Mouse (Mus musculus) T-cell, adult 2 months (primary cell): Measurements from ENCODE around the gene Pcp4l1.

Source experiments
- DNase-seq: peaks from one replicate; pipeline ENCODE4 v3.0.0; 2022; ENCODE audit warnings: low spot score

The Pcp4l1 gene

DNA sequence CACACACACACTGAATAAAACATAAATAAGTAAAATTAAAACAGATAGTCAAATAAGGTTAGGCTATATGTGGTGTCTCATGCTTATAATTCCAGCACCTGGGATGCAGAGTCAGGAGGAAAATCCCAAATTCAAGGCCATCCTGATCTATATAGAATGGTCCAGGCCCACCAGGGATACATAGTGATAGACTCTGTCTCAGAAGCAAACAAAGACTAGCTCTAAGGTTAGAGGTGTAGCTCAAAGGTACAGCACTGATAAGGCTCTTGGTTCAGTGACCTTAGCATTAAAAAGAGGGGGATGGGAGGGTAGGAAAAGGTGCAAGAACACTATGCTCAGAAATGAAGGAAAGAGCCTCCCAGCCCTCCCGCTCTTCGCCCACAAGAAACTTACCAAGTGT, 60.5 kb downstream of the Pcp4l1 start:
- no peak for DNase-seq

DNA sequence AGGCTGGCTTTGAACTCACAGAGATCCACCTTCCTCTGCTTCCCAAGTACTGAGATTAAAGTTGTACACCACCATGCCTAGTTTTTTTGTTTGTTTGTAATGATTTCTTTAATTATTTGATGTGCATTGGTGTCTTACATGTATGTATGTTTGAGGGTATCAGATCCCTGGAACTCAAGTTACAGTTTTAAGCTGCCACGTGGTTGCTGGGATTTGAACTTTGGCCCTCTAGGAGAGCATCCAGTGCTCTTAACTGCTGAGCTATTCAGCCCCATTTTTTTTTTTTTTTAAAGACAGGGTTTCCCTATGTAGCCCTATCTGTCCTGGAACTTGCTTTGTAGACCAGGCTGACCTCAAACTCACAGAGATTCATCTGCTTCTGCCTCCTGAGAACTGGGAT, 65.1 kb downstream of the Pcp4l1 start:
- DNase-seq = no peak

DNA sequence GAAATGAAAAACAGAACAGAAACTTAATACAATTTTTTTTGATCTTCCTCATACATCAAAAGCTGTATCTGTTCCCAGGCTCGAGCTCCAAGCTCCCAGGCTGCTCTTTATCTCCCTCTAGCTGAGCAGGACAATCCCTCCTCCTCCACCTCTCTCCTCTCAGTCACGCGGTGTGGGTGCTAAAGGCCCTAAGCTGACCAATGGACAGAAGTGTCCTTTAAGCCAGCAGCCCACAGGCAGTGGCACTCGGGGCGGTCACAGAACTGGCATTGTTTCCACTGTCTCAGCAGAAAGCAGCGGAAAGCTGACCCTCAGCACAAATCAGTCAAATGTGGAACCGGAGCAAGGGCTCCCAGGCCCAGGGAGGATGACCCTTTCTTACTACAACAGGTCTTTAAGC, 66.8 kb downstream of the Pcp4l1 start:
- DNase-seq = no peak

DNA sequence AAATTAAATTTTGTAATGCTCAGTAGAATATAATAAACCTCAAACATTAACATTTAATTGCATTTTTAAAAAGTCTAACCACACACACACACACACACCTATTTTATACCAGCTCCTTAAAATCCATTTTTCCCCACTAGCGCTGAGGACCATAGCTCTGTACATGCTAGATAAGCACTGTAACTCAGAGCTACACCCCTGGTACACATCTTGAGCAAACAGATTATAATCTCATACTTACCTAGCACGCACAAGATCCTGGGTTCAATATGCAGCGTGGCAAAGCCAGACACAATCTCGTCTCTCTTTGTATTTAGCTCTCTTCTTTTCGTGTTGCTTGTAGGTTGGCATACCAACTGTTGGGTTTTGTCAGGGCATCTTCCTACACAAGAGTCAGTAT, 71.7 kb downstream of the Pcp4l1 start:
- DNase-seq = no peak
